Mouse (Mus musculus) layer of hippocampus, adult 8-10 months (tissue): ENCODE data around the gene D630003M21Rik. TPM values are rescaled to one million over a fixed set of nuclear protein-coding genes. Genes with fewer than 3 reads are reported as not detected.

Experiments used
- DNase-seq, 2 experiments: peaks; one replicate each; pipeline ENCODE4 v3.0.0; 2022; ENCODE audit warnings: low spot score in 2 of 2
- total RNA-seq, 4 experiments: library from RNA; stranded (reverse); gene quantifications; 2 replicates each; pipeline ENCODE4 v1.2.4; 2022

The D630003M21Rik gene
- total RNA-seq, 4 experiments from 2014 or later: 3.3 to 5.3 (median 4.5) TPM

- DNase-seq: no peak
Measured at GRCm38 (mm10) chr2:158194945-158195640, 33.9 kb downstream of the D630003M21Rik start.

- DNase-seq: no peak
Measured at GRCm38 (mm10) chr2:158193611-158194336, 35.2 kb downstream of the D630003M21Rik start.

GRCm38 (mm10) chr2:158191098-158191497 lies 37.9 kb downstream of the D630003M21Rik start:
- DNase-seq: no peak

GRCm38 (mm10) chr2:158189451-158189850 lies 39.6 kb downstream of the D630003M21Rik start:
- DNase-seq: no peak

- DNase-seq: no peak
Measured at GRCm38 (mm10) chr2:158186206-158186871, 42.7 kb downstream of the D630003M21Rik start.

GRCm38 (mm10) chr2:158183266-158183665 lies 45.8 kb downstream of the D630003M21Rik start:
- DNase-seq: no peak

- no peak for DNase-seq
Measured at GRCm38 (mm10) chr2:158181932-158182331, 47.1 kb downstream of the D630003M21Rik start.

GRCm38 (mm10) chr2:158180797-158181196 lies 48.2 kb downstream of the D630003M21Rik start:
- DNase-seq: no peak

GRCm38 (mm10) chr2:158179370-158180111 lies 49.5 kb downstream of the D630003M21Rik start:
- DNase-seq: no peak

- DNase-seq: no peak
Measured at GRCm38 (mm10) chr2:158178696-158179369, 50.2 kb downstream of the D630003M21Rik start.

GRCm38 (mm10) chr2:158178139-158178538 lies 50.9 kb downstream of the D630003M21Rik start:
- no peak for DNase-seq

- no peak for DNase-seq
Measured at GRCm38 (mm10) chr2:158177574-158177973, 51.4 kb downstream of the D630003M21Rik start.

GRCm38 (mm10) chr2:158176763-158177162 lies 52.3 kb downstream of the D630003M21Rik start:
- no peak for DNase-seq

- no peak for DNase-seq
Measured at GRCm38 (mm10) chr2:158175433-158175832, 53.6 kb downstream of the D630003M21Rik start.

- DNase-seq: no peak
Measured at GRCm38 (mm10) chr2:158174958-158175357, 54.1 kb downstream of the D630003M21Rik start.

- DNase-seq: no peak
Measured at GRCm38 (mm10) chr2:158174438-158174837, 54.6 kb downstream of the D630003M21Rik start.

- no peak for DNase-seq
Measured at GRCm38 (mm10) chr2:158170394-158170793, 58.6 kb downstream of the D630003M21Rik start.

GRCm38 (mm10) chr2:158169771-158170170 lies 59.3 kb downstream of the D630003M21Rik start:
- DNase-seq: no peak

- DNase-seq: no peak
Measured at GRCm38 (mm10) chr2:158169351-158169750, 59.7 kb downstream of the D630003M21Rik start.

GRCm38 (mm10) chr2:158168741-158169211 lies 60.2 kb downstream of the D630003M21Rik start:
- DNase-seq: no peak
